Mouse (Mus musculus) heart, embryonic 12.5 days (tissue): ENCODE results near the gene Myo5a. TPM values are rescaled to one million over a fixed set of nuclear protein-coding genes. Genes with fewer than 3 reads are reported as not detected.
A peak's percentile ranks its signal among the peaks of the same experiment; 100 is the strongest.

Experiments used
- ATAC-seq: fragments of 200-750 bp; cut with Nextera tagmentation; 2 replicates; pipeline ENCODE4 v1.8.0; 2017; ENCODE audit warnings: moderate TSS enrichment, moderate library complexity; ENCODE audit not compliant: insufficient number of reproducible peaks, low FRiP score
- H3K27ac ChIP-seq: fragments of 300-500 bp; sonication (generic); 2 replicates; pipeline ENCODE4 v1.5.1; 2016; ENCODE audit warnings: mild to moderate bottlenecking, moderate library complexity; ENCODE audit not compliant: poor library complexity, severe bottlenecking
- H3K27me3 ChIP-seq: fragments of 300-500 bp; sonication (generic); replicated peaks from 2 replicates; pipeline ENCODE4 v1.6.1; 2016; ENCODE audit warnings: mild to moderate bottlenecking, moderate library complexity
- H3K36me3 ChIP-seq: fragments of 300-500 bp; sonication (generic); 2 replicates; pipeline ENCODE4 v1.6.1; 2016; ENCODE audit warnings: mild to moderate bottlenecking, moderate library complexity
- H3K4me1 ChIP-seq: fragments of 300-500 bp; sonication (generic); replicated peaks from 2 replicates; pipeline ENCODE4 v1.6.1; 2016; ENCODE audit warnings: mild to moderate bottlenecking
- H3K4me2 ChIP-seq: fragments of 300-500 bp; sonication (generic); 2 replicates; pipeline ENCODE4 v1.6.1; 2016; ENCODE audit warnings: mild to moderate bottlenecking, moderate library complexity
- H3K4me3 ChIP-seq: fragments of 300-500 bp; sonication (generic); 2 replicates; pipeline ENCODE4 v1.5.1; 2016; ENCODE audit warnings: mild to moderate bottlenecking
- H3K9ac ChIP-seq: fragments of 300-500 bp; sonication (generic); 2 replicates; pipeline ENCODE4 v1.6.1; 2016; ENCODE audit warnings: mild to moderate bottlenecking, moderate library complexity
- H3K9me3 ChIP-seq: fragments of 300-500 bp; sonication (generic); replicated peaks from 2 replicates; pipeline ENCODE4 v1.6.1; 2016; ENCODE audit warnings: mild to moderate bottlenecking, moderate library complexity
- WGBS: fragments of 180-500 bp; shearing (Covaris S2); methylation state at CpG from one replicate; pipeline ENCODE4 v1.1.7; 2016; 5-methylcytosine and 5-hydroxymethylcytosine counted together
- polyA plus RNA-seq: library from polyadenylated mRNA; unstranded; fragments of >200 nt; fragmentation: Nextera tagmentation; extraction: Ambion mirVana; gene quantifications from 2 replicates; pipeline ENCODE4 v1.2.1, GENCODE M21; 2016

The Myo5a gene
- polyA plus RNA-seq, 1 experiment from 2014 or later: 15.8 TPM

DNA sequence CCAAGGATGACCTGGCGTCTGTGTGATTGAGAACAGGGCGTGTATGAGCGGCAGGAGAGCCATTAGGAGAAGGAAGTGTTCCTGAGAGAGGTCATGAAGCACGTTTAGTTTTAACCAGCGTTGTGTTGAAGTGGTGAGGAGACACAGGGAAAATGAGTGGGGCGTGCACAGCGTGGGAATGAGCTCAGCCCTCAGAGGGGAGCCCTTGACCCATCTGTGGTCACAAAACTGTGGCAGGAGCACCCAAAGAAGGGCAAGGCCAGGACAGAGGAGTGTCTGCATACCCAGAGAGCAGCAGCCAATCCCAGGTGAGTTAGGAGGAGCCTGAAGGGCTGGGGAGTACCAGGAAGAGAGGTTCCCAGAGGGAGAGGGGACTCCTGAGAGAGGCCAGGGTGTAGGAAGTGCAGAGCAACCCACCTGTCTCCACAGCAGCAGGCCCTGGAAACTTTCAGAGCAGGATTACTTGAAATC lies 163.5 kb downstream of the Myo5a start:
- no peak overlapping the region for H3K27ac ChIP-seq
- no peak overlapping the region for H3K9ac ChIP-seq
- 29% methylated on average over 7 of the region's 7 CpGs for WGBS

DNA sequence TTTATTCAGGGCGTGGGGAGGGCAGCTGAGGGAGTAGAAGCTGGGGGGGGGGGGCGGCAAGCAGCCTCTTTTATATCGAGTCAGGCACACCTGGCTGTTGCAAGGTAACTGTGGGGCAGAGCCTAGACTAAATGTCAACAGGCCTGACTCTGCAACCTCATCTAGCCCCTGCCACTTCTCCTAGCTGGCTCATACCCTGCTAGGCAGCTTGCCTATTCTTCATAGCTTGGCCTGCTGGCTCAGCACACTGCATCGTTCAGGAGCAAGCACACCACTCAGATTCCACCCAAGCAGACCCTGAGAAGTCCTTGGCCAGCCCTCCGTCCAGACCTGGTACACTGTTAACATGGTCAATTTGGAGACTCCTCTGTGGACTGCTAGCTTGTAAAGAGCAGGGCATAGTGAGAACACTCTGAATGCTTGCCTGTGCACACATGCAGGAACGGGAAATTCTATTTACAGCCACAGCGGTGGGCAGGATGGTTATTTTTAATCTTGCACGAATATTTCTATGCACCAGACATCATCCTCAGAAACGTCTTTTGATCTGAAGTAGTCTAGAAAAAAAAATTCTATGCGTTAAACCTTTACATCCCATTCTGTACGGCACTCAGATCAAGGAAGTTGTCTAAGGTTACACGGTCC lies 164.3 kb downstream of the Myo5a start:
- 0 out of 2 replicates have a peak overlapping the region, but pooled peaks have one; percentile 23 for H3K27ac ChIP-seq
- peaks cover 29% of the 10 kb centered on the region for H3K27me3 ChIP-seq
- no peak for ATAC-seq
- H3K4me2 ChIP-seq: no peak overlapping the region; the same call in 1 of the 2 replicates
- H3K36me3 ChIP-seq: no peaks in the 10 kb centered on the region
- H3K4me1 ChIP-seq: peaks cover 24% of the 10 kb centered on the region
- H3K9ac ChIP-seq: no peak overlapping the region
- no peak overlapping the region for H3K4me3 ChIP-seq
- 59% methylated on average over 12 of the region's 12 CpGs for WGBS
- H3K9me3 ChIP-seq: no peaks in the 10 kb centered on the region; the same call in 1 of the 2 replicates

More for the DNA sequence above, 163.5 kb downstream of the Myo5a start:
- peaks cover 29% of the 10 kb centered on the region for H3K27me3 ChIP-seq
- peaks cover 24% of the 10 kb centered on the region for H3K4me1 ChIP-seq
- H3K4me3 ChIP-seq: no peak overlapping the region
- H3K36me3 ChIP-seq: no peaks in the 10 kb centered on the region
- no peaks in the 10 kb centered on the region; the same call in 1 of the 2 replicates for H3K9me3 ChIP-seq
- H3K4me2 ChIP-seq: no peak overlapping the region
- ATAC-seq: no peak; the same call in 1 of the 2 replicates

DNA sequence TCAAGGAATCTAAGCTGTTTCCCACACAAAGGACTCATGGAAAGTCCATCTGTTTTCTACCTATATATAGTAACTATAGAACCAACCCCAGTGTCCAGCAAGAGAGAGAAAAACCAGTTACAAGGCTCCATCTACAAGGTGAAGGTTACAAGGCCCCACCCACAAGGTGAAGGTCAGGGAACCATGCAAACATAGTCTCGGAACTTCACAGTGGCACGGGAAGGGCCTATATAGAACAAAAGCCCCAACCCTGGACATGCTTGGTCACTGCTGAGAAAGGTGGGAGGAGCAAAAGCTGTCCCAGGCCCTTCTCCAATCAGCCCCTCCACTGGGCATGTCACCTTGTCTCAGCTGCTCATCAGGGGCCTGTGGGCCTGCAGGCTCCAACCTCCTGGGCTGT lies 164.9 kb downstream of the Myo5a start:
- Histone ChIP-seq H3K27ac (no peak overlapping the region), H3K9me3 (no peaks in the 10 kb centered on the region; the same call in 1 of the 2 replicates), H3K27me3 (peaks cover 27% of the 10 kb centered on the region), H3K4me2 (no peak overlapping the region), H3K4me3 (no peak overlapping the region), H3K9ac (no peak overlapping the region), H3K36me3 (no peaks in the 10 kb centered on the region), H3K4me1 (peaks cover 24% of the 10 kb centered on the region)
- ATAC-seq: no peak
- 75% methylated on average over 2 of the region's 2 CpGs for WGBS

DNA sequence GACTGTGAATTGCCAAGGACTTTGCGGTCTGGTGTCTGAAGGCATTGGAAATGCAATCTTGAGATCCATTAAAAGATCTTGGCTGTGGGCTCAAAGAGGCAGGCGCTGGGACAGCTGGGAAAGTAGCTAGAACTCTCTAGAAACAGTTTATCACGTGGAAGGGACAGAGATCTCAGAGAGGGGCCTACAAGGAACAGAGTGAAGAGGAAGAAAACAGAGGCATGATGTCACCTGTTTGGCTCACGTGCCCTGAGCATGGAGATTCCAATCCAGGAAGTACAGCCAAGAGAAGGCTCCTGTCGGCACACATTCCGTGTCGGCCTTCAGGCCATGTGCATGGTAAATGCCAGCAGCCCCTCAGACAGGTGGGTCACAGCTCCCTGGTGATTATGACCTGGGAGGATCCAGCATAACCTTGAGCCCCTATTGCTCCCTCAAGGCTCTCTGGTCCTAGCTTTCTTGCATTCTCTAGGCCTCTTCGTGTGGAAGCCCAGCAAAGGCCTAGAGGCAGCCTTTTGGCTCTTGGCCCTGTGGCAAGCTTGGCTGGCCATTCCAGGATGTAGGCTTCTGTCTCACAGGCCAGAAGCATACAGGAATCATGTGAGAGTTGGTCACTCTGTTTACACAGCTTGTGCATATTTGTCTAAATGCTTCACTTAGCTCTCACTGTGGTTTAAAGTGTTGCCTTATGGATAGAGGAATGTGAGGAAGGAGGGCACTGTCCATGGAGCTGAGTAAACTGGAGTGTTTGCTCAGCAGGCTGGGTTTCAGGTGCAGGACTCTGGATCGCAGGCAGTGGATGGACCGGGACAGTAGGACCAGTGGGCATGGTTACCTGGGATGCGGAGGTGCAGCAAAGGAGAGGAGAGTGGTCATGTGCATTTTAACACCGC lies 165.8 kb downstream of the Myo5a start:
- peaks cover 19% of the 10 kb centered on the region for H3K27me3 ChIP-seq
- H3K9ac ChIP-seq: no peak overlapping the region
- no peak for ATAC-seq
- H3K9me3 ChIP-seq: no peaks in the 10 kb centered on the region; the same call in 1 of the 2 replicates
- WGBS: 77% methylated on average over 12 of the region's 12 CpGs
- peaks cover 24% of the 10 kb centered on the region for H3K4me1 ChIP-seq
- H3K4me3 ChIP-seq: no peak overlapping the region
- no peak overlapping the region for H3K4me2 ChIP-seq
- H3K27ac ChIP-seq: no peak overlapping the region
- no peaks in the 10 kb centered on the region for H3K36me3 ChIP-seq

DNA sequence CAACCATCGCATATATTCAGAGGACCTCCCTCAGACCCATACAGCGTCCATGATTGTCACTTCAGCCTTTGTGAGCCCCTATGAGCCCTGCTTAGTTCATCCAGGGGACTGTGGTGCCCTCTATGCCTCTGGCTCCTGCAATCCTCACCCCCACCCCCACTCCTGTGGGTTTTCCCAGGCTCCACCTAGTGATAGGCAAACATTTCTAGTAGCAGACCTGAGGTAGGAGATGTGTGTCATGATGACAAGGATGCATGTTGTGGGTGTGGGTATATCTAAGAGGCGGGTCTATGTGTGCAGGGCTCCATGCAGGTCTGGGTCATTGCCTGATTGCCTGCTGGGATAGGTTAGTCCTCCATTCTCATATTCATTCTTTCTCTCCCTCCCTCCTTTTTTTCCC lies 167.4 kb downstream of the Myo5a start:
- H3K9ac ChIP-seq: no peak overlapping the region
- 83% methylated on average over 3 of the region's 3 CpGs for WGBS
- H3K4me3 ChIP-seq: no peak overlapping the region
- H3K27ac ChIP-seq: no peak overlapping the region
- peaks cover 17% of the 10 kb centered on the region for H3K4me1 ChIP-seq
- no peak for ATAC-seq
- H3K27me3 ChIP-seq: peaks cover 9% of the 10 kb centered on the region
- H3K9me3 ChIP-seq: no peaks in the 10 kb centered on the region; the same call in 1 of the 2 replicates
- no peak overlapping the region for H3K4me2 ChIP-seq
- no peaks in the 10 kb centered on the region for H3K36me3 ChIP-seq

DNA sequence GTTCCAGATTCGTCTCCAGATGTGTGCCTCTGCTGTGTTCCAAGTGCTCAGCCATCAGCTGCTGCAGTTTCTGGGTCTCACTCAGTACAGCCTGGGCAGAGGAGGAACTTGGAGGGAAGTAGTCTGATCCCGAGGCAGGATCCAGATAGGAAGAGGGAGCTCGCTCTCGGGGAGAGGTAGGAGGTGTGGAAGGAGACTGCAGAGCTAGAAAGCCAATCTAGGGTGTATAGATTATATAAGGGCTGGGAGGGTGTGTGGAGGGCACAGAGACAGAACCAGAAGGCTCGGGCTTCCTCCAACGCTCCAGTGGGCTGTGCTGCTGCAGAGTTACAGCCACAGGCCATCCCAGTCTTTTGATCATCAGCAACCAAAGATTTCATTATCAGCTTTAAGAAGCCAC lies 172.2 kb downstream of the Myo5a start:
- Histone ChIP-seq H3K27me3 (no peaks in the 10 kb centered on the region), H3K9ac (no peak overlapping the region), H3K9me3 (no peaks in the 10 kb centered on the region; the same call in 1 of the 2 replicates), H3K4me1 (peaks cover 7% of the 10 kb centered on the region), H3K4me3 (no peak overlapping the region), H3K27ac (no peak overlapping the region), H3K4me2 (no peak overlapping the region), H3K36me3 (no peaks in the 10 kb centered on the region)
- no peak for ATAC-seq
- 53% methylated on average over 6 of the region's 6 CpGs for WGBS

DNA sequence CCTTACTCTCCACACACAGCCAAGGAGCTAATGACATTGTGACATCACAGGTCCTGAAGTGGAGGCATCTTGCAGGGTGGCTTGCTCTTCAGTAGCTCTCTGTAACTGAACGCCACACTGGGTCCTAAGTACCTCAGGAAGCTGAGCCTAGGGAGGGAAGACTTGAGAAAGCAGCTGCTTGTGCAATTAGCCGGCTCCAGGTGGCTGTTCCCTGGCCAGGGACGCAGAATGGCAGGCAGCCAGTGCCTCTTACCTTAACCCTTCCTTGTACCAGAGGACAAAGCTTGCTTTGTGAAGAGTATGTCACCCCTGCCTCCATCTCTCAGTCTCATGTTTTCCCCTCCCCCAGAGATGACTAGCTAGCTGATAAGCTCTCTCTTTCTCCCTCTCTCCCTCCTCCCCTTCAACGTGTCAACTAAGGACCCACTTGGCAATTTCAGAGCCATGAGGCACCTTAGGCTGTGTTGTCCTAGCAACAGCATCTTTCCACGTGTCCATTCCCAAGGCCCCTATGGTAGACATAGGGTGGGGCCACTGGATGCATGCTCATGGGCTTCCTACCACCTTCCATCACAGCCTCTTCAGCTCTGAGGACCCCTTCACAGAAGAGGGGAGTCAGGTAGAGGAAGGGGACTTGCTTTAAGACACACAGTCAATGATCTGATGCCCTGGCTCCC lies 173.1 kb downstream of the Myo5a start:
- Histone ChIP-seq H3K27me3 (no peaks in the 10 kb centered on the region), H3K9me3 (no peaks in the 10 kb centered on the region), H3K9ac (no peak overlapping the region), H3K4me2 (no peak overlapping the region), H3K27ac (no peak overlapping the region), H3K4me3 (no peak overlapping the region), H3K36me3 (no peaks in the 10 kb centered on the region), H3K4me1 (peaks cover 7% of the 10 kb centered on the region)
- ATAC-seq: no peak
- WGBS: 18% methylated on average over 5 of the region's 5 CpGs

DNA sequence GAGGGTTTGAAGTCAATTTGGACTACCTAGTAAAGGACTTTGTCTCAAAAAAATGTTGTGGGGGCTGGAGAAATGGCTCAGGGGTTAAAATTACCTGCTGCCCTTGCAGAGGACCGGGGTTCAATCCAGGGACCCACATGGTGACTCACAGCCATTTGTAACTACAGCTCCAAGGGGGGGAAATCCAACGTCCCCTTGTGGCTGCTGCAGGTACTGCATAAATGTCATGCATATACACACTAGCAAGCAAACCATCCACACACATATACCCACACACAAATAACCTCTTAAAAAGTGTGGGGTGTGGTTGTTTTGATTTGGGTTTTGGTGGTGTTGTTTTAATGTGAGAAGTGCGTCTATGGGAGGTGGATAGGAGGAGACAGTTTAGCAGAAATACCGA lies 173.7 kb downstream of the Myo5a start:
- Histone ChIP-seq H3K27me3 (no peaks in the 10 kb centered on the region), H3K4me1 (peaks cover 7% of the 10 kb centered on the region), H3K9me3 (no peaks in the 10 kb centered on the region), H3K4me2 (no peak overlapping the region), H3K36me3 (no peaks in the 10 kb centered on the region), H3K9ac (no peak overlapping the region), H3K27ac (no peak overlapping the region), H3K4me3 (no peak overlapping the region)
- ATAC-seq: no peak
- 73% methylated on average over 4 of the region's 4 CpGs for WGBS

DNA sequence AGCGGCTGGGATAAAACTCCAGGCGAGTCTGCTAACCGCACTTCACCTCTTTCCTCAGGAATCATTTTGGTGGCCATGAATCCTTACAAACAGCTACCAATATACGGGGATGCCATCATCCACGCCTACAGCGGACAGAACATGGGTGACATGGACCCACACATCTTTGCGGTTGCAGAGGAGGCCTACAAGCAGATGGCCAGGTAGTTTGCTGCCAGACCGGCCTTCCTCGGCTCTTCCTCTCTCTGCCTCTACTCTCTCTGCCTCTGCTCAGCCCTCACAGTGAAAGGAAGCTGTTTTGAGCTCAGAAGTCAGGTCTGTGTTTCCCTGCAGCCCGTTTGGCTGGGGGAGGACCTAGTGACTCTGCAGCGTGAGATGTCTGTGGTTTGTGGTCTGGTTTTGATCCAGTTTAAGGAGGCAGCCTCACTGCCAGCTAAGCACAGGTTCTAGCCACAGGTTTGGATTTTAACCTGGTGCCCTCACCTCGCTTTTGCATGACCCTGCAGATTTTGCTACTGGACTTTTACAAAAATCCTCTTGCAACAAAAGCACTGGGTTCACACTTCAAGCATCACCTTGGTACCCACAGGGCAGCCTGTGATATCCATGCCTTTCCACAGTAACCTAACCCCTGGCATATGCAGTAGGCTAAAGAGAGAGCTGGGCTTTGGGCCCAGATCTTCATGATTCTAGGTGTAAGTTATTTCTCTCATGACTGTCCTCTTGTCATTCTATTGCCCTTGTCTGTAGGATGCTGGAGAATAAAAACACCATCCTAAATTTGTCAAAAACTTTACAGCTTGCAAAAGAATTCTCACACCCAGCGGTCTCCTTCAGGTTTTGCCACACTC lies 175.5 kb downstream of the Myo5a start:
- Histone ChIP-seq H3K36me3 (no peaks in the 10 kb centered on the region), H3K4me1 (peaks cover 7% of the 10 kb centered on the region), H3K9me3 (no peaks in the 10 kb centered on the region), H3K4me2 (no peak overlapping the region), H3K4me3 (no peak overlapping the region), H3K27ac (no peak overlapping the region), H3K9ac (no peak overlapping the region), H3K27me3 (no peaks in the 10 kb centered on the region)
- no peak for ATAC-seq
- 78% methylated on average over 13 of the region's 13 CpGs for WGBS

DNA sequence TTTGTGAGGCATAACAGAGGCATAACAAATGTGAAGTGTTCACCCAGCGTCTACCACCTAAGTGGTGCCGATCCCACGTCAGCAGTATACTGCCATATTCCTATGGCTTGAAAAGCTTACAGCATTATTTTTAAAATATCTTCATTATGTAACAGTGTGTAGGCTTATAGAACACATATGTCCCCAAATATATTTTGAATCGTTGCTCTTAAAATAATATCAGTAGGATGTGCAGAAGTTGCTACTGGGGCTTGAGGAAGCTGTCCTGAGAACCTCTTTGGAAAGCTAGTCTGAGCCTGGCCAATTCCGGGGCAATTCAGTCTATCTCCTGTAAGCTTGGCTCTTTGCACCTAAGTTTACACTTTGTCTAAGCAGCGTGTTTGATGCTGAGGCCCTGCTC lies 177.1 kb downstream of the Myo5a start:
- H3K4me2 ChIP-seq: no peak overlapping the region
- H3K4me1 ChIP-seq: peaks cover 7% of the 10 kb centered on the region
- ATAC-seq: no peak
- no peak overlapping the region for H3K4me3 ChIP-seq
- no peaks in the 10 kb centered on the region for H3K9me3 ChIP-seq
- no peaks in the 10 kb centered on the region for H3K36me3 ChIP-seq
- H3K27me3 ChIP-seq: no peaks in the 10 kb centered on the region
- WGBS: 84% methylated on average over 6 of the region's 6 CpGs
- H3K9ac ChIP-seq: no peak overlapping the region
- H3K27ac ChIP-seq: no peak overlapping the region
